Mouse (Mus musculus) kidney, adult 2 months (tissue): ENCODE measurements around the gene Slc51a.

Source experiments
- CTCF ChIP-seq: fragments of 200-500 bp; conservative IDR thresholded peaks from 2 replicates; pipeline ENCODE4 v1.5.1; 2011; ENCODE audit warnings: low read depth, mild to moderate bottlenecking, control low read depth, low read length, moderate library complexity, mixed read lengths; ENCODE audit not compliant: insufficient read depth, insufficient read length
- POLR2A ChIP-seq: fragments of 200-500 bp; IDR thresholded peaks from one replicate; pipeline ENCODE4 v1.6.1; 2011; ENCODE audit warnings: low read depth, low read length, control low read depth

DNA sequence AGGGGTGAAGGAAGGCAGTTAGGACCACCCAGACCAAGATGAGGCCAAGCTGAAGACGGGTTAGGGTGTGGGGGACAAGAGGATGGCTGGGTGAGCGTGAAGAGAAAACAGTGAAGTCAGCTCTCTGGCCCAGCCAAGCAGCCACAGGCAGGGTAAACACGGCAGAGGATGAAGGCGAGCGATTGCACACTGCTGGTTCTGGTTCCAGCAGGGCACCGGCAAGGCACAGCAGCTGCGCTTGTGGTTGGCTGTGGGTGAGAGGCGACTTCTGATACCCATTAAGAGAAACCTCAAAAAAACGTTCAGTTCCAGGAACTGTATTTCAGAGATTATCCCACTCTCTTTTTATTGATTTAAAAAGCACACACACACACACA is 32.7 kb upstream of the Slc51a start:
- TF ChIP-seq CTCF (no peak), POLR2A (no peak)
